Mouse (Mus musculus) adrenal gland, postnatal 10 days (tissue): ENCODE measurements around the gene Nrarp. TPM values are rescaled to one million over a fixed set of nuclear protein-coding genes. Genes with fewer than 3 reads are reported as not detected.

Experiments
- DNase-seq: peaks from one replicate; pipeline ENCODE4 v3.0.0; 2021; ENCODE audit warnings: mixed read lengths
- total RNA-seq, 2 experiments: library from RNA; stranded (reverse); gene quantifications; 2 replicates each; pipeline ENCODE4 v1.2.3; 2021

Nrarp gene
- total RNA-seq, 2 experiments from 2014 or later = 15.1 to 15.5 TPM

GRCm38 (mm10) chr2:25174866-25175689 lies 5.5 kb upstream of the Nrarp start:
- DNase-seq = no peak

- no peak for DNase-seq
These were observed 4.9 kb upstream of the Nrarp start for GRCm38 (mm10) chr2:25175690-25176078.

GRCm38 (mm10) chr2:25176573-25176972 lies 4.0 kb upstream of the Nrarp start:
- DNase-seq = no peak

- no peak for DNase-seq
These were observed 3.5 kb upstream of the Nrarp start for GRCm38 (mm10) chr2:25177076-25177475.

- no peak for DNase-seq
These were observed 2.9 kb upstream of the Nrarp start for GRCm38 (mm10) chr2:25177685-25178084.

GRCm38 (mm10) chr2:25178285-25178972 lies 2.1 kb upstream of the Nrarp start:
- no peak for DNase-seq

DNA sequence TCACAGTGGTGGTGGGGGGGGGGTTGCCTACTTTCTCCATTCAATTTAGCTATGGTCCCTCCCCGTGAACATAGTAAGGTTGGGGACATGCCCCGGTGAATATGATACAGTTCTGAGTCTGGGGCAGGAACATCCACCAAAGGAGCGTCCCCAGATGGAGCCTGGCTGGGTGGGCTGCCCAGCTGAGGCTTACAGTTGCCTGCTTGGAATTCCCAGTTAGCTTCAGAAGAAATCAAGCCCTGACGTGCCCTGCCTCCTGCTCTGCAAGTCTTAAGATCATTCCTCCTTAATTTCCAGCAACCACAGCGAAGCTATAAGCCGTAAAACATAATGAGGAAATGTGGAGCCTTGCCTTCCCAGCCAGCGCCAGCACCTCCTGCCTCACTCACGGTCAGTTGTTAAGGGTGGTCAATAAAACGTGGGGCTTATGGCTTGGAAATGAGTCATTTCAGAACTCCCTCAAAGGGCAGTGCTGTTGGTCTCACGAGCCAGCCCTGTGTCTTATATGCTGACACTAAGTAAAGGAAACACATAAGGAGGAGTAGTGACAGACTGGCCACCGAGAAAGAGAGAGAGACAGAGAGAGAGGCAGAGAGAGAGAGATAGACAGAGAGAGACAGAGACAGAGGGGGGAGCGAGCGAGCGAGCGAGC lies 866 bp upstream of the Nrarp start:
- DNase-seq = no peak

DNA sequence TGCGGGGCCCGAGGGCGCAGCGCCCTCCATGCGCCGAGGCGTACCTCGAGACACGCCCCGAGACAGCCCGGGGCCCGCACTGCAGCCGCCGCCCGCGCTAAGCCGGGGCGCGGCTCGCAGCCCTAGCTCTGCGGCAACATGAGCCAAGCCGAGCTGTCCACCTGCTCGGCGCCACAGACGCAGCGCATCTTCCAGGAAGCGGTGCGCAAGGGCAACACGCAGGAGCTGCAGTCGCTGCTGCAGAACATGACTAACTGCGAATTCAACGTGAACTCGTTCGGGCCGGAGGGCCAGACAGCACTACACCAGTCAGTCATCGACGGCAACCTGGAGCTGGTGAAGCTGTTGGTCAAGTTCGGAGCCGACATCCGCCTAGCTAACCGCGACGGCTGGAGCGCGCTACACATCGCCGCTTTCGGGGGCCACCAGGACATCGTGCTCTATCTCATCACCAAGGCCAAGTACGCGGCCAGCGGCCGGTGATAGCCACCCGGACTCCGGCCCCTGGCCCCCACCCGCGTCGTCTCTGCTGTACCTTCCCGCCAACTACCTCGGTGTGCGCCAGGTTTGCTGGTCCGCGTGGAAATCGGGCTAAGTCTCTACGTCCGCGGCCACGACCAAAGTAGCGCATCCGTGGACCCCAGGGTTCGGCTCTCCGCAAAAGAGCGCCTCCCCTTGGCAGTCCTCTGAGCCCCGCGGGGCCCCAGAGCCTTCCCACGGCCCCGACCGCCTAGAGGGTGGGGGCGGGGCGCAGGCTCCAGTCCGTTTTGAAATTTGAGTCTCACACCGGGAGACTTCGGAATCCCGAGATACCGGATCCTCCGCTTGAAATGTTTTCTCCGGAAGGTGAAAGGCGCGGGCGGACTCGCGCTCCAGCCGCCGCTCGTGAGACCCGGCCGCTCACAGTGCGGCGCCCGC lies 674 bp downstream of the Nrarp start:
- DNase-seq = no peak

- DNase-seq = no peak
These were observed 1.4 kb downstream of the Nrarp start for GRCm38 (mm10) chr2:25181891-25182397.

GRCm38 (mm10) chr2:25182664-25183063 lies 2.1 kb downstream of the Nrarp start:
- DNase-seq = no peak

GRCm38 (mm10) chr2:25183336-25183735 lies 2.8 kb downstream of the Nrarp start:
- DNase-seq = no peak

GRCm38 (mm10) chr2:25184496-25184895 lies 3.9 kb downstream of the Nrarp start:
- DNase-seq = no peak

DNA sequence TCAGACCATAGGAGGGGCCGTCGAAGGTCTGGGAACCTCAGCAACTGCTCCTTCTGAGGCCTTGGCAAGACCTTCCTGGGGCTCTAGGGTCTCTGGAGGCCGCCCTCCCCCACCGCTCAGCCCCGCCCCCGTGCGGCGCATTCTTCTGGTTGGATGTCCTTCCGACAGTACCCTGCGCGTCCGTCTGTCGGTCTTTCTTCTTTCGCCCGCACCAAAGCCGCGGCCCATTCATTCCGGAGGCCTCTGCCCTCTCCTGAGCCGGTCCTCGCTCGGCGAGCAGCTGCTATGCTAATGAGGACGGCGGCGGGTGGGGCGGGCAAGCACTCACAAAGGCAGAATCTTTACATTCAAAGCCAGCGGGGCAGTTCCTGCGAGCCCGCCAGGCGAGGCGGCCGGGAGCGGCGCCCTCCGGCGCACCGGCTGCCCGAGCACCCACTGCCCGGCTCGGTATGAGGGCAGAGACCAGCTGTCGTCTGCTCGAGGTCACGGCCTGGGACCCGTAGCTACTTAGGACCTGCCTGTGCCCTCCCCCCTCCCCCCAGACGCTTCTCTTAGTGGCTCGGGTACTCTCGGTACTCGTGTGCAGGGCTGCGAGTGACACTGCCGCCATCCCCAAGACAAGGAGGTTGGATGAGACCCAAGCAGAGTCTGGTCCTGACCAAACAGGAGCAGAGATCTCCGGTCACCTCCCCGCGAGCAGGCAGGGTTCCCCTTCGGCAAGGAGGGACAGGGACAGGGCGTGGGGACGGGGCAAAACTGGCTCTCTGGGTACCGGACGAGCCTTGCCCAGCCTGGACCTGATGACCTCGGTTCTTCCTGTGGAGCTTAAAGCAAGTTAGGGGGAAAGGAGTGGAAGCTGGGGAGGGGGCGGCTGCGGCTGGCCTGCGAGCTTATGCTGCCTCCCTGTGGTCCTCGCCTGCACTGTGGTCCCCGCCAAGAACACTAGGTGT lies 5.3 kb downstream of the Nrarp start:
- peak; percentile 66 for DNase-seq

- no peak for DNase-seq
These were observed 6.0 kb downstream of the Nrarp start for GRCm38 (mm10) chr2:25186575-25186930.

DNA sequence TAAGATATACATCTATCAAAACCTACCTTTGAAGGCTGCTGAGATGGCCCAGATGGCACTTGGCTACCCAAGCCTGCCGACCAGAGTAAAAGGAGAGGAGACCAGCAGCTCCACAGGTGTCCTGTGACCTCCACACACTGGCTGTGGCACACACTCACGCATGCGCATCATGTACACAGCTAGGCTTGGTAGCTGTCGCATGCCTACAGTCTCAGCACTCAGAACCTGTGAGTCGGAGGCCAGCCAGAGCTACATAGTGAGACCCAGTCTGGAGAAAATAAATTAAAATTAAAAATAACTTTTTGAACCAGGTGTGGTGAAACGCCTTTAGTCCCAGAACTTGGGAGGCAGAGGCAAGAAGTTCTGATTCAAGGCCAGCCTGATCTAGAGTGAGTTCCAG lies 7.3 kb downstream of the Nrarp start:
- no peak for DNase-seq

GRCm38 (mm10) chr2:25193330-25193770 lies 12.8 kb downstream of the Nrarp start:
- DNase-seq = peak; percentile 85

DNA sequence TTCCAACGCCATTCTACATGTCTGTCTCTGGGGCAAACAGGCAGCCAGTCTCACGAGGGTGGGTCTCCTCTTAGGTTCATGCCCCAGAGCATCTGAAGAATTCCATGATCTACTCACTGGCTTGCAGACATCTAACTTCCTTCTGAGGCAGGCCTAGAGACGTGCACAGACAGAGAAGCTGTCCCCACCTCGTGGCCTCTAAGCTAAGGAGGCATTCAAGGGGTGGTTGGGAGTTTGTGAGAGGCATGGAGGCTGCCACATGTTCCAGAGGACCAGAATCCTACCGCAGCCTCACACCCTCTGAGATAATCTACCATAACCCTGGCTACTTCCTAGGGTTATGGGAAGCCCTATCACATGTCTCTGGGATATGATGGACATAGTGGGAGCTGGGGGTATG lies 13.4 kb downstream of the Nrarp start:
- DNase-seq = no peak

- no peak for DNase-seq
These were observed 14.1 kb downstream of the Nrarp start for GRCm38 (mm10) chr2:25194486-25195171.

- peak; percentile 79 for DNase-seq
These were observed 14.9 kb downstream of the Nrarp start for GRCm38 (mm10) chr2:25195211-25196156.
